Mouse (Mus musculus): ENCODE results near the gene Fat4. TPM values are rescaled to one million over a fixed set of nuclear protein-coding genes. Genes with fewer than 3 reads are reported as not detected.
A peak's percentile ranks its signal among the peaks of the same experiment; 100 is the strongest.

The Fat4 gene
- polyA plus RNA-seq, 1 experiment from 2014 or later = 18.2 TPM

- peaks cover 5% of the 10 kb centered on the region for H3K4me1 ChIP-seq (replicated peaks; ENCODE audit: control insufficient read depth, insufficient read depth, low read length)
- ATAC-seq (ENCODE audit: low FRiP score) = peak; percentile 27; the same call in 1 of the 2 replicates
- 57% methylated on average over 2 of the region's 2 CpGs for WGBS
- no peak overlapping the region for H3K9ac ChIP-seq
- DNase-seq (ENCODE audit: low spot score) = no peak
- no peaks in the 10 kb centered on the region; the same call in 1 of the 2 replicates for H3K36me3 ChIP-seq (replicated peaks; ENCODE audit: control insufficient read depth, insufficient read depth)
- H3K27ac ChIP-seq = no peak overlapping the region; the same call in 1 of the 2 replicates
- no peak overlapping the region for H3K4me2 ChIP-seq (replicated peaks)
- H3K4me3 ChIP-seq (replicated peaks; ENCODE audit: low read length) = no peak overlapping the region
- no peaks in the 10 kb centered on the region for H3K9me3 ChIP-seq (ENCODE audit: control insufficient read depth, low read length)
- no peaks in the 10 kb centered on the region for H3K27me3 ChIP-seq (ENCODE audit: control insufficient read depth, insufficient read depth, low read length)
Observed at GRCm38 (mm10) chr3:38918926-38919325, 32.2 kb downstream of the Fat4 start.

DNA sequence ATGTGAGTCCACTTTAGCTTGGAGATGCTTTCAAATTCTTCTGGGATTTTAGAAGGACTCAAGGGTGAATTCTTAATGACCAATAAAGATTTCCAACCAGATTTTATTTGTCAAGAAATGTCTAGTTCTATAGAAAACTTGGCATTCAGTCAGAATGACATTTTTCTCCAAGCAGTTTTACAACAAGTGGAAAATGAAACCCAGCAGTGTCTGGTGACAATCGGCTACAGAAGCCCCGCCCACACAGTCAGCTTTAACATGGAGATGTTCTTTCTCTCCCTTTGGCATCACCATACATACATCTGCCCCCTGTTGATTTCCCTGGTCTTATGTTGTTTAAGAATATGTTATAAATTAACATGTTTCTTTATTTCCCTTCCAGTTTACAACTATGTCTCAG lies 34.3 kb downstream of the Fat4 start:
- no peaks in the 10 kb centered on the region; the same call in 1 of the 2 replicates for H3K36me3 ChIP-seq (replicated peaks; ENCODE audit: control insufficient read depth, insufficient read depth)
- 67% methylated on average over 2 of the region's 2 CpGs for WGBS
- no peaks in the 10 kb centered on the region for H3K4me1 ChIP-seq (replicated peaks; ENCODE audit: control insufficient read depth, insufficient read depth, low read length)
- no peaks in the 10 kb centered on the region for H3K27me3 ChIP-seq (ENCODE audit: control insufficient read depth, insufficient read depth, low read length)
- no peak overlapping the region for H3K4me2 ChIP-seq (replicated peaks)
- ATAC-seq (ENCODE audit: low FRiP score) (no peak), DNase-seq (ENCODE audit: low spot score) (no peak)
- H3K9ac ChIP-seq = no peak overlapping the region
- H3K9me3 ChIP-seq (ENCODE audit: control insufficient read depth, low read length) = no peaks in the 10 kb centered on the region
- H3K27ac ChIP-seq = no peak overlapping the region
- H3K4me3 ChIP-seq (replicated peaks; ENCODE audit: low read length) = no peak overlapping the region

- Histone ChIP-seq H3K4me3 (replicated peaks; ENCODE audit: low read length) (no peak overlapping the region), H3K9ac (no peak overlapping the region), H3K9me3 (ENCODE audit: control insufficient read depth, low read length) (no peaks in the 10 kb centered on the region), H3K4me2 (replicated peaks) (no peak overlapping the region), H3K36me3 (replicated peaks; ENCODE audit: control insufficient read depth, insufficient read depth) (no peaks in the 10 kb centered on the region), H3K27me3 (ENCODE audit: control insufficient read depth, insufficient read depth, low read length) (no peaks in the 10 kb centered on the region), H3K4me1 (replicated peaks; ENCODE audit: control insufficient read depth, insufficient read depth, low read length) (no peaks in the 10 kb centered on the region), H3K27ac (no peak overlapping the region)
- ATAC-seq (ENCODE audit: low FRiP score) (no peak), DNase-seq (ENCODE audit: low spot score) (no peak)
- 65% methylated on average over 7 of the region's 7 CpGs for WGBS
Observed at GRCm38 (mm10) chr3:38923251-38923686, 36.5 kb downstream of the Fat4 start.

- Histone ChIP-seq H3K4me1 (replicated peaks; ENCODE audit: control insufficient read depth, insufficient read depth, low read length) (no peaks in the 10 kb centered on the region), H3K9ac (no peak overlapping the region), H3K36me3 (replicated peaks; ENCODE audit: control insufficient read depth, insufficient read depth) (no peaks in the 10 kb centered on the region), H3K27ac (no peak overlapping the region), H3K4me3 (replicated peaks; ENCODE audit: low read length) (no peak overlapping the region), H3K4me2 (replicated peaks) (no peak overlapping the region), H3K27me3 (ENCODE audit: control insufficient read depth, insufficient read depth, low read length) (no peaks in the 10 kb centered on the region), H3K9me3 (ENCODE audit: control insufficient read depth, low read length) (no peaks in the 10 kb centered on the region)
- ATAC-seq (ENCODE audit: low FRiP score) (no peak), DNase-seq (ENCODE audit: low spot score) (no peak)
- WGBS = 67% methylated on average over 4 of the region's 4 CpGs
Observed at GRCm38 (mm10) chr3:38928076-38928686, 41.4 kb downstream of the Fat4 start.

- DNase-seq (ENCODE audit: low spot score) = no peak
- WGBS = 66% methylated on average over 3 of the region's 3 CpGs
Observed at GRCm38 (mm10) chr3:38928751-38929150, 42.0 kb downstream of the Fat4 start.

GRCm38 (mm10) chr3:38934780-38935179 lies 48.0 kb downstream of the Fat4 start:
- H3K9me3 ChIP-seq (ENCODE audit: control insufficient read depth, low read length) = no peaks in the 10 kb centered on the region
- DNase-seq (ENCODE audit: low spot score) = peak; percentile 57
- H3K9ac ChIP-seq = no peak overlapping the region
- H3K4me2 ChIP-seq (replicated peaks) = no peak overlapping the region
- H3K27ac ChIP-seq = no peak overlapping the region
- peaks cover 21% of the 10 kb centered on the region for H3K4me1 ChIP-seq (replicated peaks; ENCODE audit: control insufficient read depth, insufficient read depth, low read length)
- ATAC-seq (ENCODE audit: low FRiP score) = peak; percentile 51; the same call in 1 of the 2 replicates
- 48% methylated on average over 7 of the region's 7 CpGs for WGBS
- H3K27me3 ChIP-seq (ENCODE audit: control insufficient read depth, insufficient read depth, low read length) = no peaks in the 10 kb centered on the region
- no peak overlapping the region for H3K4me3 ChIP-seq (replicated peaks; ENCODE audit: low read length)
- no peaks in the 10 kb centered on the region for H3K36me3 ChIP-seq (replicated peaks; ENCODE audit: control insufficient read depth, insufficient read depth)

More at GRCm38 (mm10) chr3:38928751-38929150, 42.0 kb downstream of the Fat4 start:
- H3K4me3 ChIP-seq (replicated peaks; ENCODE audit: low read length) = no peak overlapping the region
- H3K9me3 ChIP-seq (ENCODE audit: control insufficient read depth, low read length) = no peaks in the 10 kb centered on the region
- ATAC-seq (ENCODE audit: low FRiP score) = no peak
- no peaks in the 10 kb centered on the region for H3K27me3 ChIP-seq (ENCODE audit: control insufficient read depth, insufficient read depth, low read length)
- H3K9ac ChIP-seq = no peak overlapping the region
- H3K36me3 ChIP-seq (replicated peaks; ENCODE audit: control insufficient read depth, insufficient read depth) = no peaks in the 10 kb centered on the region
- H3K27ac ChIP-seq = no peak overlapping the region
- no peaks in the 10 kb centered on the region for H3K4me1 ChIP-seq (replicated peaks; ENCODE audit: control insufficient read depth, insufficient read depth, low read length)
- no peak overlapping the region for H3K4me2 ChIP-seq (replicated peaks)

- H3K4me3 ChIP-seq (replicated peaks; ENCODE audit: low read length) = no peak overlapping the region
- H3K4me1 ChIP-seq (replicated peaks; ENCODE audit: control insufficient read depth, insufficient read depth, low read length) = peaks cover 23% of the 10 kb centered on the region
- no peaks in the 10 kb centered on the region for H3K27me3 ChIP-seq (ENCODE audit: control insufficient read depth, insufficient read depth, low read length)
- H3K9ac ChIP-seq = no peak overlapping the region
- 84% methylated on average over 7 of the region's 7 CpGs for WGBS
- H3K36me3 ChIP-seq (replicated peaks; ENCODE audit: control insufficient read depth, insufficient read depth) = no peaks in the 10 kb centered on the region
- H3K4me2 ChIP-seq (replicated peaks) = no peak overlapping the region
- no peak for DNase-seq (ENCODE audit: low spot score)
- ATAC-seq (ENCODE audit: low FRiP score) = no peak
- no peak overlapping the region for H3K27ac ChIP-seq
- no peaks in the 10 kb centered on the region for H3K9me3 ChIP-seq (ENCODE audit: control insufficient read depth, low read length)
Observed at GRCm38 (mm10) chr3:38936485-38936884, 49.7 kb downstream of the Fat4 start.

- ATAC-seq (ENCODE audit: low FRiP score) = no peak
- Histone ChIP-seq H3K27me3 (ENCODE audit: control insufficient read depth, insufficient read depth, low read length) (no peaks in the 10 kb centered on the region), H3K4me3 (replicated peaks; ENCODE audit: low read length) (no peak overlapping the region), H3K27ac (no peak overlapping the region), H3K9me3 (ENCODE audit: control insufficient read depth, low read length) (no peaks in the 10 kb centered on the region), H3K9ac (no peak overlapping the region), H3K4me1 (replicated peaks; ENCODE audit: control insufficient read depth, insufficient read depth, low read length) (peaks cover 23% of the 10 kb centered on the region), H3K4me2 (replicated peaks) (no peak overlapping the region), H3K36me3 (replicated peaks; ENCODE audit: control insufficient read depth, insufficient read depth) (no peaks in the 10 kb centered on the region)
- 50% methylated on average over 8 of the region's 8 CpGs for WGBS
- DNase-seq (ENCODE audit: low spot score) = no peak
Observed at GRCm38 (mm10) chr3:38937159-38937558, 50.4 kb downstream of the Fat4 start.

DNA sequence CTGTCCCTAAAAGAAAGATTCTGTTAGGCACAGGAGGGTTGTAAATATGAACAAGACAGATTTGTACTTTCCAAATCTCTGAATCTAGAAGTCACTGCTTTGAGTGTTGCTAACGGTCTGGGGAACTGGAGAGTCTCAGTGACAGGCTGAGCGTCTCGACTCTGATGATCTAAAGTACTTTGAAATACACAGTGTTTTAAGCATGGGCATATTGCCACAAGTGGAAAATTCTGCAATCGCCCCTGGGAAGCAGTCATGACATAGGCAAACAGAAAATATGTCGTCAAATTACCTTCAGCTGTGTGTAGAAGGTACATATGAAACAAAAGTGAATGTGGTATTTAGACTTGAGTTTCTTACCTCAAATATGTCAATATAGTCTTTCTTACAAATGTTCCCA lies 51.4 kb downstream of the Fat4 start:
- H3K9me3 ChIP-seq (ENCODE audit: control insufficient read depth, low read length) = no peaks in the 10 kb centered on the region
- H3K4me3 ChIP-seq (replicated peaks; ENCODE audit: low read length) = no peak overlapping the region
- no peak overlapping the region for H3K4me2 ChIP-seq (replicated peaks)
- DNase-seq (ENCODE audit: low spot score) (no peak), ATAC-seq (ENCODE audit: low FRiP score) (no peak)
- WGBS = 75% methylated on average over 5 of the region's 5 CpGs
- H3K9ac ChIP-seq = no peak overlapping the region
- H3K36me3 ChIP-seq (replicated peaks; ENCODE audit: control insufficient read depth, insufficient read depth) = peaks cover 4% of the 10 kb centered on the region
- H3K27ac ChIP-seq = no peak overlapping the region
- no peaks in the 10 kb centered on the region for H3K27me3 ChIP-seq (ENCODE audit: control insufficient read depth, insufficient read depth, low read length)
- peaks cover 23% of the 10 kb centered on the region for H3K4me1 ChIP-seq (replicated peaks; ENCODE audit: control insufficient read depth, insufficient read depth, low read length)

DNA sequence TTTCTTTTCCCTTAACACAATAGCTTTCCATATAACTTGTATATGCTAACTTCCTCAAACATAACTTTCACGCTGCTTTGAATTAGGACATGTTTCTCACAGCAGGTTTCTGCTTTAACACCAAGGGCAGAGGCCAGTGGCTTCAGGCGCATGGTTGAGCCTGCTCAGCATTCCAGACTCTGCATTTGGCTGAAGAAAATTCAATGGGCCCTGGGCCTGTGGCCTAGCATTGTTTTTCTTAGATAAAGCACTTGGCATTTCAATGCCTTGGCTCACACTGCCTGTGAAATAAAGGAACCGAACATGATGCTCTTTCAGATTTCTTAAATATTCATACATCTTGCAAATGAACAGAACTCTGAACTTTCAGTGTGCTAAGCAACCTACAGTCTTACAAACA lies 52.8 kb downstream of the Fat4 start:
- Histone ChIP-seq H3K27ac (0 out of 2 replicates have a peak overlapping the region, but pooled peaks have one; percentile 32), H3K4me2 (replicated peaks) (no peak overlapping the region), H3K4me1 (replicated peaks; ENCODE audit: control insufficient read depth, insufficient read depth, low read length) (peaks cover 16% of the 10 kb centered on the region), H3K27me3 (ENCODE audit: control insufficient read depth, insufficient read depth, low read length) (no peaks in the 10 kb centered on the region), H3K36me3 (replicated peaks; ENCODE audit: control insufficient read depth, insufficient read depth) (peaks cover 9% of the 10 kb centered on the region), H3K9ac (no peak overlapping the region), H3K9me3 (ENCODE audit: control insufficient read depth, low read length) (no peaks in the 10 kb centered on the region), H3K4me3 (replicated peaks; ENCODE audit: low read length) (no peak overlapping the region)
- 5% methylated on average over 3 of the region's 3 CpGs for WGBS
- no peak for DNase-seq (ENCODE audit: low spot score)
- no peak for ATAC-seq (ENCODE audit: low FRiP score)
